Mouse (Mus musculus) forebrain, embryonic 16.5 days (tissue): ENCODE measurements at regions not wholly inside any gene's neighbourhood (a gene's known extent, or its start where the extent isn't known, plus 50 kb on each side); places are given as distances from the start of the nearest gene placed in this dataset.
"Not testable (repeated sequence)": the region's sequence is repeated elsewhere in the genome, so short reads cannot be mapped to it uniquely, and the experiment has no call there.

ENCODE experiments used
- ATAC-seq: fragments of 200-750 bp; cut with Nextera tagmentation; 2 replicates; pipeline ENCODE4 v1.8.0; 2017; ENCODE audit warnings: mild to moderate bottlenecking, moderate library complexity
- H3K27ac ChIP-seq: fragments of 300-500 bp; sonication (generic); 2 replicates; pipeline ENCODE4 v1.5.1; 2014; ENCODE audit warnings: low read length, control low read depth
- H3K27me3 ChIP-seq: fragments of 300-500 bp; sonication (generic); replicated peaks from 2 replicates; pipeline ENCODE4 v1.6.1; 2014; ENCODE audit warnings: low read length; ENCODE audit not compliant: control insufficient read depth, insufficient read depth
- H3K36me3 ChIP-seq: fragments of 300-500 bp; sonication (generic); 2 replicates; pipeline ENCODE4 v1.6.1; 2014; ENCODE audit not compliant: control insufficient read depth, insufficient read depth
- H3K4me1 ChIP-seq: fragments of 300-500 bp; sonication (generic); replicated peaks from 2 replicates; pipeline ENCODE4 v1.6.1; 2014; ENCODE audit warnings: low read length; ENCODE audit not compliant: control insufficient read depth, insufficient read depth
- H3K4me2 ChIP-seq: fragments of 300-500 bp; sonication (generic); 2 replicates; pipeline ENCODE4 v1.6.1; 2014; ENCODE audit warnings: mild to moderate bottlenecking, low read length, control low read depth
- H3K4me3 ChIP-seq: fragments of 300-500 bp; sonication (generic); replicated peaks from 2 replicates; pipeline ENCODE4 v1.5.1; 2014; ENCODE audit warnings: mild to moderate bottlenecking, low read length, control low read depth
- H3K9ac ChIP-seq: fragments of 300-500 bp; sonication (generic); replicated peaks from 2 replicates; pipeline ENCODE4 v1.6.1; 2014; ENCODE audit warnings: low read depth, low read length, control low read depth
- H3K9me3 ChIP-seq: fragments of 300-500 bp; sonication (generic); 2 replicates; pipeline ENCODE4 v1.6.1; 2016; ENCODE audit warnings: low read length; ENCODE audit not compliant: control insufficient read depth
- WGBS: fragments of 180-500 bp; shearing (Covaris S2); extraction: QIAGEN DNeasy Blood & Tissue Kit; methylation state at CpG from one replicate; pipeline ENCODE4 v1.1.7; 2014; 5-methylcytosine and 5-hydroxymethylcytosine counted together

- H3K36me3 ChIP-seq, result no peaks in the 10 kb centered on the region
- no peaks in the 10 kb centered on the region for H3K9me3 ChIP-seq
- no peak overlapping the region for H3K27ac ChIP-seq
- H3K4me1 ChIP-seq, result no peaks in the 10 kb centered on the region
- ATAC-seq, result peak; percentile 76
- no peaks in the 10 kb centered on the region for H3K27me3 ChIP-seq
- no peak overlapping the region for H3K4me3 ChIP-seq
- no peak overlapping the region for H3K9ac ChIP-seq
- WGBS, result 30% methylated on average over 5 of the region's 5 CpGs
- no peak overlapping the region for H3K4me2 ChIP-seq
Measured at GRCm38 (mm10) chr1:147084129-147084799, 589.7 kb downstream of the Brinp3 start.

- Histone ChIP-seq H3K4me1 (no peaks in the 10 kb centered on the region), H3K9ac (no peak overlapping the region), H3K27ac (no peak overlapping the region), H3K4me3 (no peak overlapping the region), H3K9me3 (no peaks in the 10 kb centered on the region), H3K36me3 (no peaks in the 10 kb centered on the region), H3K4me2 (no peak overlapping the region), H3K27me3 (no peaks in the 10 kb centered on the region)
- no peak for ATAC-seq
Measured at GRCm38 (mm10) chr1:147125541-147125940, 631.0 kb downstream of the Brinp3 start.

GRCm38 (mm10) chr1:147138176-147138575, 643.6 kb downstream of the Brinp3 start:
- Histone ChIP-seq H3K27ac (no peak overlapping the region), H3K4me3 (no peak overlapping the region), H3K4me1 (no peaks in the 10 kb centered on the region), H3K27me3 (no peaks in the 10 kb centered on the region), H3K9ac (no peak overlapping the region), H3K4me2 (no peak overlapping the region), H3K36me3 (no peaks in the 10 kb centered on the region), H3K9me3 (no peaks in the 10 kb centered on the region)
- ATAC-seq, result no peak
- 66% methylated on average over 2 of the region's 2 CpGs for WGBS

GRCm38 (mm10) chr1:147175350-147175749, 680.8 kb downstream of the Brinp3 start:
- WGBS, result 86% methylated on average over 1 of the region's 1 CpGs
- H3K36me3 ChIP-seq, result no peaks in the 10 kb centered on the region
- no peak for ATAC-seq
- no peak overlapping the region for H3K9ac ChIP-seq
- no peak overlapping the region for H3K27ac ChIP-seq
- no peaks in the 10 kb centered on the region for H3K4me1 ChIP-seq
- H3K27me3 ChIP-seq, result no peaks in the 10 kb centered on the region
- H3K4me2 ChIP-seq, result no peak overlapping the region
- H3K9me3 ChIP-seq, result no peaks in the 10 kb centered on the region
- H3K4me3 ChIP-seq, result no peak overlapping the region

GRCm38 (mm10) chr1:147186799-147187198, 692.2 kb downstream of the Brinp3 start:
- ATAC-seq, result 0 out of 2 replicates have a peak, but pooled peaks have one; percentile 67

GRCm38 (mm10) chr1:147187251-147188025, 692.9 kb downstream of the Brinp3 start:
- no peak overlapping the region for H3K9ac ChIP-seq
- no peaks in the 10 kb centered on the region for H3K9me3 ChIP-seq
- H3K4me2 ChIP-seq, result peak overlapping the region; percentile 21; the same call in 1 of the 2 replicates
- H3K4me1 ChIP-seq, result peaks cover 6% of the 10 kb centered on the region; the same call in 1 of the 2 replicates
- H3K4me3 ChIP-seq, result no peak overlapping the region
- ATAC-seq, result peak; percentile 67; the same call in 1 of the 2 replicates
- H3K36me3 ChIP-seq, result no peaks in the 10 kb centered on the region
- H3K27ac ChIP-seq, result no peak overlapping the region
- no peaks in the 10 kb centered on the region for H3K27me3 ChIP-seq
- WGBS, result 22% methylated on average over 6 of the region's 6 CpGs

More at GRCm38 (mm10) chr1:147186799-147187198, 692.2 kb downstream of the Brinp3 start:
- H3K4me3 ChIP-seq, result no peak overlapping the region
- WGBS, result 53% methylated on average over 1 of the region's 1 CpGs
- no peaks in the 10 kb centered on the region for H3K9me3 ChIP-seq
- H3K27ac ChIP-seq, result no peak overlapping the region
- H3K27me3 ChIP-seq, result no peaks in the 10 kb centered on the region
- H3K4me1 ChIP-seq, result peaks cover 6% of the 10 kb centered on the region; the same call in 1 of the 2 replicates
- H3K36me3 ChIP-seq, result no peaks in the 10 kb centered on the region
- no peak overlapping the region for H3K9ac ChIP-seq
- no peak overlapping the region for H3K4me2 ChIP-seq

- H3K4me1 ChIP-seq, H3K4me2 ChIP-seq, H3K4me3 ChIP-seq, H3K36me3 ChIP-seq, H3K27me3 ChIP-seq, H3K9me3 ChIP-seq, ATAC-seq, H3K9ac ChIP-seq, H3K27ac ChIP-seq: not testable (repeated sequence)
- 79% methylated on average over 2 of the region's 2 CpGs for WGBS
Measured at GRCm38 (mm10) chr1:147199959-147200358, 705.4 kb downstream of the Brinp3 start.

- not testable (repeated sequence) for H3K4me1 ChIP-seq, H3K4me3 ChIP-seq, H3K9ac ChIP-seq, ATAC-seq, H3K27me3 ChIP-seq, H3K9me3 ChIP-seq, H3K36me3 ChIP-seq, H3K27ac ChIP-seq, H3K4me2 ChIP-seq
- 80% methylated on average over 7 of the region's 7 CpGs for WGBS
Measured at GRCm38 (mm10) chr1:147214890-147215289, 720.3 kb downstream of the Brinp3 start.

GRCm38 (mm10) chr1:147217965-147218364, 723.4 kb downstream of the Brinp3 start:
- H3K4me3 ChIP-seq, result no peak overlapping the region
- no peaks in the 10 kb centered on the region for H3K4me1 ChIP-seq
- H3K27ac ChIP-seq, result no peak overlapping the region
- no peaks in the 10 kb centered on the region for H3K27me3 ChIP-seq
- no peaks in the 10 kb centered on the region for H3K9me3 ChIP-seq
- no peak overlapping the region for H3K9ac ChIP-seq
- 75% methylated on average over 2 of the region's 2 CpGs for WGBS
- no peak for ATAC-seq
- H3K4me2 ChIP-seq, result no peak overlapping the region
- no peaks in the 10 kb centered on the region for H3K36me3 ChIP-seq
